ENCODE assay signal across 12 mouse cellular contexts in the genomic region with DNA sequence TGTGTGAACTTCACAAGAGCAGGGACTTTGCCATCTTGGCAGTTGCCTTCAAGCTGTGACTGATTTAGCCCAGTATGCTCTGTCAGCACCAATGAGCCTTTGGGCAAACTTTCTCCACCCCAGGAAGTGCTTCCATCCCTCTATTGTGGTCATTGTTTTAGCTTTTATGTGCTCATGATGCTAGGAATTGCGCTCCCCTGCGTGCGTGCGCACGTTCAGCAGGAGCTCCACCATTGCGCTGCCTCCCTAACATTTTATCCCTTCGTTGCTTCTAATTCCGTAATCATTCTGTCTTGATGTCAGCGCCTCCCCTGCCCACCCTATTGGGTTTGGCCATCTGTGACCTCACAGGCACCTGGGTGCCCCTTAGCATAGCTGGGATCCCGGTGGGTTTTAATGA. TPM values are rescaled to one million over a fixed set of nuclear protein-coding genes. Genes with fewer than 3 reads are reported as not detected.
DNase-seq lines count a peak whose midpoint lies in the region; ATAC-seq and TF ChIP-seq lines count a peak whose summit lies in the region.
"Had no signal": no experiment of that assay in that cellular context is flagged by ENCODE, and none has a peak within 500 bp of the region (broad histone marks: within the 10 kb centered on the region; RNA-seq: fewer than 3 reads in every experiment).

No protein-coding gene starts in this region.

- H3K4me1 ChIP-seq in heart, embryonic 11.5 days (ENCODE audit: control insufficient read depth, insufficient read depth, low read length): no peaks in the 10 kb centered on the region
- peaks cover 46% of the 10 kb centered on the region for H3K4me1 ChIP-seq in E14TG2a.4 (replicated peaks; ENCODE audit: low read depth, low read length)
- H3K4me1 ChIP-seq in embryonic facial prominence, embryonic 10.5 days: peaks cover 20% of the 10 kb centered on the region
- H3K4me1 ChIP-seq in liver, embryonic 14.5 days (replicated peaks; ENCODE audit: control insufficient read depth in 2 of 2, insufficient read depth in 2 of 2, low read length in 1 of 2): peaks cover 8 to 13% of the 10 kb centered on the region in 2 experiments; a peak in 3 of 4 replicates

- no peak overlapping the region for H3K27ac ChIP-seq in heart, embryonic 11.5 days (ENCODE audit: low read depth, low read length)
- H3K27ac ChIP-seq in embryonic facial prominence, embryonic 10.5 days (replicated peaks): no peak overlapping the region
- H3K27ac ChIP-seq in liver, embryonic 14.5 days: no peak overlapping the region; the same call in 1 of the 2 replicates

- ATAC-seq in heart, embryonic 11.5 days (replicated peaks; ENCODE audit: insufficient number of reproducible peaks, low FRiP score, low TSS enrichment): no peak
- ATAC-seq in liver, embryonic 14.5 days (ENCODE audit: insufficient read depth): no peak

- H3K9me3 ChIP-seq in heart, embryonic 11.5 days (replicated peaks; ENCODE audit: control insufficient read depth, low read length): no peaks in the 10 kb centered on the region
- peaks cover 7% of the 10 kb centered on the region for H3K9me3 ChIP-seq in E14TG2a.4 (ENCODE audit: low read length)
- peaks cover 3% of the 10 kb centered on the region; the same call in 1 of the 2 replicates for H3K9me3 ChIP-seq in embryonic facial prominence, embryonic 10.5 days
- H3K9me3 ChIP-seq in liver, embryonic 14.5 days (ENCODE audit: control insufficient read depth, low read length): no peaks in the 10 kb centered on the region
- H3K9me3 ChIP-seq: G1E had no signal

- H3K4me2 ChIP-seq in heart, embryonic 11.5 days: peak overlapping the region; percentile 88
- H3K4me2 ChIP-seq in liver, embryonic 14.5 days (ENCODE audit: low read depth): peak overlapping the region; percentile 76

- H3K9ac ChIP-seq in heart, embryonic 11.5 days (ENCODE audit: low read depth, low read length): no peak overlapping the region
- peak overlapping the region; percentile 99 for H3K9ac ChIP-seq in liver, embryonic 14.5 days (replicated peaks)

- peak overlapping the region; percentile 73 for H3K4me3 ChIP-seq in heart, embryonic 11.5 days (ENCODE audit: low read depth, low read length)
- peak overlapping the region; percentile 89 for H3K4me3 ChIP-seq in E14TG2a.4 (replicated peaks; ENCODE audit: low read length)
- H3K4me3 ChIP-seq in embryonic facial prominence, embryonic 10.5 days: peak overlapping the region; percentile 77; the same call in 1 of the 2 replicates
- H3K4me3 ChIP-seq in liver, embryonic 14.5 days (ENCODE audit: insufficient read depth in 1 of 2, low read depth in 2 of 2, low read length in 2 of 2): peak overlapping the region; percentile 61 to 90

- H3K36me3 ChIP-seq in heart, embryonic 11.5 days (ENCODE audit: control insufficient read depth, insufficient read depth, low read length): no peaks in the 10 kb centered on the region
- H3K36me3 ChIP-seq in E14TG2a.4 (ENCODE audit: insufficient read depth, low read length): peaks cover 46% of the 10 kb centered on the region
- peaks cover 16% of the 10 kb centered on the region for H3K36me3 ChIP-seq in embryonic facial prominence, embryonic 10.5 days (replicated peaks)
- H3K36me3 ChIP-seq in liver, embryonic 14.5 days (replicated peaks; ENCODE audit: control insufficient read depth, insufficient read depth, low read depth): peaks cover 4% of the 10 kb centered on the region

- H3K27me3 ChIP-seq in heart, embryonic 11.5 days (ENCODE audit: control insufficient read depth, insufficient read depth, low read length): peaks cover 8% of the 10 kb centered on the region; the same call in 1 of the 2 replicates
- H3K27me3 ChIP-seq in E14TG2a.4 (ENCODE audit: insufficient read depth, low read length): peaks cover 21% of the 10 kb centered on the region
- H3K27me3 ChIP-seq in embryonic facial prominence, embryonic 10.5 days (replicated peaks; ENCODE audit: low read depth, poor library complexity, severe bottlenecking): peaks cover 39% of the 10 kb centered on the region
- H3K27me3 ChIP-seq in liver, embryonic 14.5 days (ENCODE audit: control insufficient read depth, insufficient read depth, low read length): no peaks in the 10 kb centered on the region

- TF ChIP-seq CTCF in E14TG2a.4 (conservative IDR thresholded peaks at IDR 0.05; ENCODE audit: low read length): no peak
- TF ChIP-seq CTCF in liver, embryonic 14.5 days (IDR thresholded peaks at IDR 0.05; ENCODE audit: low read depth): no peak

- intact Hi-C loops in heart, postnatal 36 days (cut with DNase I): loop anchor here (2.0 to 5.0 kb wide), 3 partner anchors 78 to 261 kb away; no protein-coding TSS in a partner anchor

- no peak for TF ChIP-seq EP300 in liver, embryonic 14.5 days (IDR thresholded peaks at IDR 0.05; ENCODE audit: low read depth)

- WGBS in heart, embryonic 11.5 days (ENCODE audit: insufficient replicate concordance): 95% methylated on average over 10 of the region's 10 CpGs
- WGBS in embryonic facial prominence, embryonic 10.5 days: 92% methylated on average over 10 of the region's 10 CpGs
- 91% methylated on average over 10 of the region's 10 CpGs for WGBS in liver, embryonic 14.5 days (ENCODE audit: insufficient replicate concordance)

- no peak for DNase-seq in heart, postnatal 36 days
- DNase-seq in embryonic facial prominence, embryonic 10.5 days (ENCODE audit: low spot score): no peak
- DNase-seq in liver, embryonic 14.5 days (ENCODE audit: low read depth in 3 of 3, low spot score in 3 of 3): no peak
- no peak for DNase-seq in MN1 (ENCODE audit: low spot score)
- no peak for DNase-seq in urinary bladder, postnatal 14 days (ENCODE audit: low spot score)
- DNase-seq in spleen, postnatal 36 days (ENCODE audit: low spot score in 2 of 2): no peak
- DNase-seq: layer of hippocampus, adult 9-11 months; right cerebral cortex, postnatal 4 days had no signal

RNA-seq across cellular contexts. Expression of a gene that starts 1.3 kb away (rescaled TPM):
- polyA plus RNA-seq in heart, embryonic 11.5 days (2014; fragmentation: Nextera tagmentation; extraction: Ambion mirVana): 8.1 and 8.8 TPM in 2 replicates
- total RNA-seq in heart, postnatal 36 days (2021): 10 to 100 TPM; 16.6 to 21.6 TPM
- 10.7 and 12.4 TPM in 2 replicates for polyA plus RNA-seq in embryonic facial prominence, embryonic 10.5 days (2016; fragmentation: Nextera tagmentation; extraction: Ambion mirVana)
- polyA plus RNA-seq in liver, embryonic 14.5 days (2012; rRNA removed): 11.0 and 13.3 TPM in 2 replicates
- 10.6 and 13.5 TPM in 2 replicates for polyA plus RNA-seq in liver, embryonic 14.5 days (2014; fragmentation: Nextera tagmentation; extraction: Ambion mirVana)

RNA-seq across cellular contexts. Expression of a gene that starts 25.3 kb away (rescaled TPM):
- polyA plus RNA-seq in heart, embryonic 11.5 days (2014; fragmentation: Nextera tagmentation; extraction: Ambion mirVana): 0.06 and 0.11 TPM in 2 replicates
- not detected for total RNA-seq in heart, postnatal 36 days (2021)
- polyA plus RNA-seq in embryonic facial prominence, embryonic 10.5 days (2016; fragmentation: Nextera tagmentation; extraction: Ambion mirVana): 0.93 and 1.5 TPM in 2 replicates
- polyA plus RNA-seq in liver, embryonic 14.5 days (2012; rRNA removed): 0.01 and 0.08 TPM in 2 replicates
- not detected in 2 replicates for polyA plus RNA-seq in liver, embryonic 14.5 days (2014; fragmentation: Nextera tagmentation; extraction: Ambion mirVana)
- total RNA-seq: gastrocnemius, adult 8-10 months had no signal
- polyA plus RNA-seq: G1E had no signal

RNA-seq across cellular contexts. Expression of a gene that starts 36.8 kb away (rescaled TPM):
- polyA plus RNA-seq in heart, embryonic 11.5 days (2014; fragmentation: Nextera tagmentation; extraction: Ambion mirVana): 3.2 and 3.3 TPM in 2 replicates
- total RNA-seq in heart, postnatal 36 days (2021): 10 to 100 TPM; 39.7 to 50.1 TPM
- 9.2 and 10.3 TPM in 2 replicates for polyA plus RNA-seq in embryonic facial prominence, embryonic 10.5 days (2016; fragmentation: Nextera tagmentation; extraction: Ambion mirVana)
- polyA plus RNA-seq in liver, embryonic 14.5 days (2012; rRNA removed): 0.11 and 0.17 TPM in 2 replicates
- not detected in 2 replicates for polyA plus RNA-seq in liver, embryonic 14.5 days (2014; fragmentation: Nextera tagmentation; extraction: Ambion mirVana)
- total RNA-seq: G1E had no signal
- polyA plus RNA-seq: G1E had no signal
